Mouse (Mus musculus) cerebellum, postnatal 10 days (tissue): ENCODE data around the gene Plekhm2.
A peak's percentile ranks its signal among the peaks of the same experiment; 100 is the strongest.

ENCODE experiments used
- DNase-seq, 2 experiments: peaks; one replicate each; pipeline ENCODE4 v3.0.0; 2021; ENCODE audit warnings: mixed read lengths in 2 of 2

Gene Plekhm2

GRCm38 (mm10) chr4:141664799-141665198 lies at the start of gene Plekhm2:
TSS of gene Plekhm2 (minus strand) at chr4:141664899.
- no peak for DNase-seq

GRCm38 (mm10) chr4:141713598-141714142 lies 49.0 kb upstream of the Plekhm2 start:
- DNase-seq, result no peak

GRCm38 (mm10) chr4:141711250-141711649 lies 46.6 kb upstream of the Plekhm2 start:
- no peak for DNase-seq

GRCm38 (mm10) chr4:141708971-141709370 lies 44.3 kb upstream of the Plekhm2 start:
- no peak for DNase-seq

- DNase-seq, result no peak
Observed at GRCm38 (mm10) chr4:141708005-141708404, 43.3 kb upstream of the Plekhm2 start.

- DNase-seq, result peak; percentile 89 to 90
Observed at GRCm38 (mm10) chr4:141705331-141705730, 40.6 kb upstream of the Plekhm2 start.

- no peak for DNase-seq
Observed at GRCm38 (mm10) chr4:141704625-141705024, 39.9 kb upstream of the Plekhm2 start.

GRCm38 (mm10) chr4:141694719-141695118 lies 30.0 kb upstream of the Plekhm2 start:
- no peak for DNase-seq

GRCm38 (mm10) chr4:141688505-141688904 lies 23.8 kb upstream of the Plekhm2 start:
- DNase-seq, result no peak

GRCm38 (mm10) chr4:141686525-141686924 lies 21.8 kb upstream of the Plekhm2 start:
- DNase-seq, result no peak

GRCm38 (mm10) chr4:141686093-141686492 lies 21.4 kb upstream of the Plekhm2 start:
- DNase-seq, result no peak

GRCm38 (mm10) chr4:141685499-141685898 lies 20.8 kb upstream of the Plekhm2 start, which contains the start of gene Rsc1a1:
TSS of gene Rsc1a1 (minus strand) at chr4:141685599.
- DNase-seq, result no peak

- DNase-seq, result peak; percentile 26 to 43
Observed at GRCm38 (mm10) chr4:141682706-141683230, 18.1 kb upstream of the Plekhm2 start.

GRCm38 (mm10) chr4:141681767-141682166 lies 17.1 kb upstream of the Plekhm2 start:
- no peak for DNase-seq

- no peak for DNase-seq
Observed at GRCm38 (mm10) chr4:141680892-141681291, 16.2 kb upstream of the Plekhm2 start.

GRCm38 (mm10) chr4:141679016-141679415 lies 14.3 kb upstream of the Plekhm2 start:
- DNase-seq, result no peak

- no peak for DNase-seq
Observed at GRCm38 (mm10) chr4:141676462-141676979, 11.8 kb upstream of the Plekhm2 start.

- no peak for DNase-seq
Observed at GRCm38 (mm10) chr4:141672325-141672724, 7.6 kb upstream of the Plekhm2 start.

- no peak for DNase-seq
Observed at GRCm38 (mm10) chr4:141671389-141671788, 6.7 kb upstream of the Plekhm2 start.

GRCm38 (mm10) chr4:141669898-141670712 lies 5.4 kb upstream of the Plekhm2 start:
- DNase-seq, result peak in 1 of 2 experiments; percentile 23

GRCm38 (mm10) chr4:141664011-141664745 lies 521 bp downstream of the Plekhm2 start:
- peak; percentile 83 to 87 for DNase-seq

- DNase-seq, result peak in 1 of 2 experiments; percentile 61
Observed at GRCm38 (mm10) chr4:141663122-141663931, 1.4 kb downstream of the Plekhm2 start.
